Mouse (Mus musculus): ENCODE results near the gene Sash3. TPM values are rescaled to one million over a fixed set of nuclear protein-coding genes. Genes with fewer than 3 reads are reported as not detected.
"Not testable (repeated sequence)": the region's sequence is repeated elsewhere in the genome, so short reads cannot be mapped to it uniquely, and the experiment has no call there.

Sash3 gene
- polyA plus RNA-seq, 1 experiment from 2014 or later, result 1.1 TPM

- H3K4me3 ChIP-seq; H3K4me2 ChIP-seq; H3K27me3 ChIP-seq; H3K27ac ChIP-seq; H3K36me3 ChIP-seq; H3K9ac ChIP-seq; ATAC-seq (ENCODE audit: low FRiP score); H3K9me3 ChIP-seq: not testable (repeated sequence)
- H3K4me1 ChIP-seq (replicated peaks), result peaks cover 22% of the 10 kb centered on the region
- WGBS, result 100% methylated on average over 2 of the region's 4 CpGs
Observed at GRCm38 (mm10) chrX:48209746-48210145, 63.5 kb downstream of the Sash3 start.

Other genes starting within 250 kb of the Sash3 start
- 25.8 and 26.0 TPM in 2 replicates for gene Ocrl, start 234.0 kb upstream of the Sash3 start, polyA plus RNA-seq (2015; fragmentation: Nextera tagmentation; extraction: Ambion mirVana)
- gene Apln, start 111.6 kb upstream of the Sash3 start, polyA plus RNA-seq (2015; fragmentation: Nextera tagmentation; extraction: Ambion mirVana), result 2.9 and 3.1 TPM in 2 replicates
- 0.69 and 0.78 TPM in 2 replicates for gene Xpnpep2, start 37.7 kb upstream of the Sash3 start, polyA plus RNA-seq (2015; fragmentation: Nextera tagmentation; extraction: Ambion mirVana)
- gene Zdhhc9, start 62.4 kb downstream of the Sash3 start, polyA plus RNA-seq (2015; fragmentation: Nextera tagmentation; extraction: Ambion mirVana), result 9.6 and 10.0 TPM in 2 replicates
- gene Utp14a, start 110.4 kb downstream of the Sash3 start, polyA plus RNA-seq (2015; fragmentation: Nextera tagmentation; extraction: Ambion mirVana), result 16.3 and 19.1 TPM in 2 replicates
- gene Bcorl1, start 194.9 kb downstream of the Sash3 start, polyA plus RNA-seq (2015; fragmentation: Nextera tagmentation; extraction: Ambion mirVana), result 7.6 and 7.8 TPM in 2 replicates